Mouse (Mus musculus) layer of hippocampus, adult 9-11 months (tissue): ENCODE measurements around the gene Cacna2d1.

Source experiments
- DNase-seq: peaks from one replicate; pipeline ENCODE4 v3.0.0; 2022

Cacna2d1 gene

DNA sequence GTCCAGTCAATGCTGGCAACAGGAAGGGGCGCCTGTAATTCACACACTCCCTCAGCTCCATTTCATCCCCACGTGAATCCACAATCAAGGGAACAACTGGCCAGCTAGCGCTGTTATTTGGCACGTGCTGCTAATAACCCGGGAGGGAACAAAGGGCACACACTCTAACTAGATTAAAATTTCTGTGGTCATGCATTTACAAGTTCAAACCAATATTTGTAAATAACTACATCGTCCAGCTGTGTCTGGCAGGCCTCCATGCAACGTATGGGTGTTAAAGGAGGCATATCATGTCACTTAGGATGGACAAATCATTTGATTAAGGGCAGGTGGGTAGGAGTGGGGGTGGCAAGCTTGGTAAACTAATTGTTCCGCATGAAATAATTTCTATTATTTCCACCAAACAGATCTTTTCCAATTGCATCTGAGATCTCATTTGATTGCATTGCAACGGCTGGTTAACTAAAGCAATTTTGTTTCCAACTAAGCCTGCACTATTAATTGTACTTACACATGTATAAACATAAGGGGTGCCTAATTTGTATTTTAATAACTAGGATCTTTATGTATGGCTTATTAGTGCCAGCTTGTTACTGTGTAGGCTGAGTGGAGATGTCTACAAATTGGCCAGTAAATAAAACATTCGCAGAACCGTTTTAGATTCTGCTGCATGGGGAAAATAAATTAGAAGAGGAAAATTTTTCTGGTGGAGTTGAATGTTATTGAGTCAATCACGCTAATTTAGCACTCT is 231.8 kb downstream of the Cacna2d1 start:
- no peak for DNase-seq

DNA sequence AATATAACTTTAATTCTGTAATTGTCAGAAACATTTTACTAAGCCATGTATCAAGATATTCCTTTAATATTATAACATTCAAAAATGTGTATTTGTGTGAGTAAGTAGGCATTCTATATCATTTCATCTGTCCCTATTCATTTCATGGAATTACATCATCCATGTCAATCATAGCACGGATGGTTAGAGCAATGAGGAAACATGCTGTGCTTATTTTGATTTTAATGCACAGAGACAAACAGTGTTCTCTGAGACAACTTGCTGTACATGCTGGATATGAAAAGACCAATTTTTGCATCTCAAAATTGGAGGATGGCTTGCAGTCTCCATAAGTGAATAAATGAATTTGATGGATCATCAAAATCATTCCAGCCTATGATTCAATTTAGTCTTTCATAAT is 232.4 kb downstream of the Cacna2d1 start:
- no peak for DNase-seq

DNA sequence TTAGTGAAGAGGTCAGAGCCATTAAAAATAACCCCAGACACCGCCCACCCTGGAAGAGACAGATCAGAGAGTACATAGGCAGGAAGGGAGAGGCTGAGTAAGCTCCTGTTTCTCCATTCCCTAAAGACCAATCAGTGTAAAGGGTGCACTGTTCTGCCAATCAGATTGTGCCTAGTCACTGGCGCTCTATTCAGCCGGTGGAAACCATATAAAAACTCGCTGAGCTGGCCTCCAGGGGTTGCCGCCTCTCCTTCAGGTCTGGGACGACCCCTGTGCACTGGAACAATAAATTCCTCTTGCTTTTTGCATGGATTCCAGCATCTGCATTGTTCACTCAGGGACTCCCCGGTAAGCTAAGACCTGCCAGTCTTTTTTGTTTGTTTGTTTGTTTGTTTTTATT is 246.6 kb downstream of the Cacna2d1 start:
- DNase-seq: no peak

DNA sequence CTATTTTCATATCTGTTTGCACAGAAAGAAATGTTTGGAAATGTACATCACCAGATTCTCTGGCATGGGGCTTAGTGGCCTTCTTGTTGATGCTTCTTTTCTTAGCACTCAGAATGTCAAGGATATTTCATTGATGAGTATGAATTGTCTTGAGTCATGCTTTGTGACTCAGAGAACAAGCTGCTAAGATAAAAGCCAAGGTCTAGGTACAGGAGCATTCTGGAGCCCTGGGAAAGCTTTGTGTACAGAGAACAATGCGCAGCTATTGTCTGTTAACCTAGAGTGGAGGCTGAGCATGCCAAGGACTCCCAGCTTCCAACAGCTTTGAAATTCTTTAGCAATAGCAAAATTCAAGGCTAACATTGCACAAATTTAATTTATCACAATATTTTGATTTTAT is 249.6 kb downstream of the Cacna2d1 start:
- no peak for DNase-seq

DNA sequence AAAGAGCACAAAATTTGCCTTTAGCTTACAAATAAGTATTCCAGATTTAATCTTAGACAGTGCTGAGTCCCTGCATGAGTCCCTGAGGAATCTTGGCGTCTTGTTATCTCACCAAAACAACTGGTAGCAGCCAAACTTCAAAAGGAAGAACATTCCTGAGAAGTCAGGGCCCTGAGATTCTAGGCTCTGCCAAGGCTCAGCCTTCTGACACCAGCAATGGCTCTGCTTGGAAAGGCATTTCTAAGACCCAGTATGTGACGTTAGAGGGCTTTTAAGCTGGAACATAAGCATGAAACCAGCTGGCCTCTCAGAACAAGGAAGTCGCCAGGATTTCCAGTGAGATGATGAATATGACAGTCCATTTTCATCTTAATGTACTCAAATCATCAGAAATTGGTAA is 253.4 kb downstream of the Cacna2d1 start:
- DNase-seq: no peak

DNA sequence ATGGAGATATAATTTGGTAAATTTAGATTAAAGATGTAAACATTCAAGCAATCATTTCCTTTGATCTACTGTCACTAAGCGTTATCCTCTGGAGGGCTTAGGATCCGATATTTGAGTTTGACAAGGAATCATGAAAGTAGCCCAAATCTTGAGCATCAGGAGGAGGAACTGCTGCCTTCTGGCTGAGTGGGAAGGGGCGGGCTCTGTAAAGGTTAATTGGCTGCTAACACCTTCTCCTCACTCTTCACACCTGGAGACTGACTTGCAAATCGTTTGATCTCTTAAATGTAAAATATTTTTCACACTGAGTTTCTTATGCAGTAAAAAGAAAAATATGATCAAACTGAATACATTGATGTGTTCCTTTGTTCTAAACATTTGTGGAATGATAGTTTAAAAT is 255.4 kb downstream of the Cacna2d1 start:
- no peak for DNase-seq

- no peak for DNase-seq
Observed at GRCm38 (mm10) chr5:16191165-16191564, 256.7 kb downstream of the Cacna2d1 start.

- DNase-seq: no peak
Observed at GRCm38 (mm10) chr5:16199816-16200215, 265.3 kb downstream of the Cacna2d1 start.

DNA sequence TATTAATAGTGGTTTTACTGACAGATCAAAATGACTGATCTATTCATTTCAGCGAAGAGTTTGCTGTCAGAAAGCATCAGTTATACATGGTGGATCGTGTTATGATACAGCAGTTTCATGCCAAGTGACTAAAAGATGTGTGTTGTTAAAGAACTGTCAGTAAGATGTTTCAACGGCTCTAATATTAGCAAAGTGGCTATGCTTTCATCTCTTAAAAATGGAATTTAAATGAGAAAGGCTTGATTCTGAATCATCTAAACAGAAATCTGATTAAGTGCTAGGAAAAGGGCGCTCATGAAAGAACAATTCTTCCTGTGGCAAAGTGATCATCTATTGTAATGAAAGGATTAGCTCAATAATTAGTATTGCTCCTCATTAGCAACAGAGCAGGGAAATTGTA is 287.5 kb downstream of the Cacna2d1 start:
- no peak for DNase-seq

- no peak for DNase-seq
Observed at GRCm38 (mm10) chr5:16225359-16225758, 290.9 kb downstream of the Cacna2d1 start.

GRCm38 (mm10) chr5:16229384-16229783 is 294.9 kb downstream of the Cacna2d1 start:
- no peak for DNase-seq

DNA sequence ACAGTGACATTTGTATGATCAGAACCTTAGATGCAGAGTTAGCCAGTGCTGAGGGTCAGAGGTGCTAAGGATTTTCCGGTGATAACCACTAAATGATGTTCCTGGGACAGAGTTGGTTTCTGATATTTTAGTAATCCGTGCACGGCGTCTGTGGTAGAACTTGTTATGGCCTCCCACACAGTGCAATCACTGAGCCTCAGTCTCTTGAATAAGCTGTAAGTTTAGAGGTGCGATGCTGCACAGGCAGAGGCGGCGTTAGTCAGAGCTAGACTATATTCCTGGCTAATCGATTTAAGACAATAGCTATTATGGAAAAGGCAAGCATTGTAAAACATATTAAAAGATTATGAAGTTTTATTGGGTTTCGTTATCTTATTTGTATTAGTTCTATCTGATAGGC is 297.0 kb downstream of the Cacna2d1 start:
- DNase-seq: no peak

- no peak for DNase-seq
Observed at GRCm38 (mm10) chr5:16234891-16235290, 300.4 kb downstream of the Cacna2d1 start.

GRCm38 (mm10) chr5:16235864-16236263 is 301.4 kb downstream of the Cacna2d1 start:
- DNase-seq: no peak

GRCm38 (mm10) chr5:16236608-16237007 is 302.1 kb downstream of the Cacna2d1 start:
- peak; percentile 39 for DNase-seq

GRCm38 (mm10) chr5:16237972-16238371 is 303.5 kb downstream of the Cacna2d1 start:
- no peak for DNase-seq

- DNase-seq: no peak
Observed at GRCm38 (mm10) chr5:16240255-16240654, 305.8 kb downstream of the Cacna2d1 start.

DNA sequence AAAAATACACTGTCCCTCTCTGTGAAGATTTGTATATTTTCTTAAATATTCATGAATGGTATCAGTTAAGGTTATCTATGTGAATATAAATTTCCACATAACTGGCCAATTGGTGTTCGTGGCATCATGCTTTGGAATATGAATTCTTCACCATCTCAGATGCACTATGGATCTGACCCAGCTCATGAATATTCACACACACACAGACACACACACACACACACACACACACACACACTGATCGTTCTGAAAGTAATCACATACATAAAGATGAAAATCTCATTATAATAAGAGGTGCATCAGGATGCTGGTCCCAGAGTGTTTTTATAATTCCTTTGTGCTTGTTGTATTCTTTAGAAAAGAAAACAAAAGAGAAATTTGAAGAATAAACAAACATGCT is 309.1 kb downstream of the Cacna2d1 start:
- no peak for DNase-seq

- DNase-seq: no peak
Observed at GRCm38 (mm10) chr5:16252738-16253513, 318.4 kb downstream of the Cacna2d1 start.

- no peak for DNase-seq
Observed at GRCm38 (mm10) chr5:16253768-16254167, 319.3 kb downstream of the Cacna2d1 start.

- peak; percentile 18 for DNase-seq
Observed at GRCm38 (mm10) chr5:16265385-16265784, 330.9 kb downstream of the Cacna2d1 start.

DNA sequence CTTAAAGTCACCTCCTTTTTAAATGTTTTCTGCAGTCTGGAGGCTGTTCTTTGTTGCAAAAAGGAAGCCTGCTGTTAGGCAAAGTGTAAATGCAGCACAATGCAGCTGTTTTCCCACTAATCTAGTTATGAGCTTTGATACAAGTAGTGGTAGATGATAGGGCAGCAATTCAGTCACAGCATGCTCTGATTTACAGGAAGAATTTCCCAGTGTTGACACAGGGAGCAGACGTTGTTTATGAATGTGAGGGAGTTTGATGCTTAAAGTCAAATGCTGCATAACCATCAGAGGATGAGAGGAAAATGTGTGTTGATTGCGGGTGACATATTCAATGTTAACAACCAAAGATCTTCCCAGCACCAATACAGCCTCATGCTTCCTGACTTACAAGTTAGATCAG is 342.6 kb downstream of the Cacna2d1 start:
- DNase-seq: no peak

- DNase-seq: no peak
Observed at GRCm38 (mm10) chr5:16281229-16281628, 346.7 kb downstream of the Cacna2d1 start.

- no peak for DNase-seq
Observed at GRCm38 (mm10) chr5:16293223-16293622, 358.7 kb downstream of the Cacna2d1 start.
